Mouse (Mus musculus) neural tube, embryonic 15.5 days (tissue): ENCODE measurements at regions not wholly inside any gene's neighbourhood (a gene's known extent, or its start where the extent isn't known, plus 50 kb on each side); places are given as distances from the start of the nearest gene placed in this dataset.

Experiments used
- ATAC-seq: fragments of 200-750 bp; cut with Nextera tagmentation; 2 replicates; pipeline ENCODE4 v1.8.0; 2017; ENCODE audit warnings: mild to moderate bottlenecking, moderate TSS enrichment, moderate library complexity; ENCODE audit not compliant: low FRiP score
- H3K27ac ChIP-seq: fragments of 300-500 bp; sonication (generic); replicated peaks from 2 replicates; pipeline ENCODE4 v1.5.1; 2015; ENCODE audit warnings: mild to moderate bottlenecking, inconsistent platforms
- H3K27me3 ChIP-seq: fragments of 300-500 bp; sonication (generic); replicated peaks from 2 replicates; pipeline ENCODE4 v1.6.1; 2015; ENCODE audit warnings: inconsistent platforms
- H3K36me3 ChIP-seq: fragments of 300-500 bp; sonication (generic); 2 replicates; pipeline ENCODE4 v1.6.1; 2015; ENCODE audit warnings: inconsistent platforms
- H3K4me1 ChIP-seq: fragments of 300-500 bp; sonication (generic); 2 replicates; pipeline ENCODE4 v1.6.1; 2015; ENCODE audit warnings: inconsistent platforms
- H3K4me2 ChIP-seq: fragments of 300-500 bp; sonication (generic); 2 replicates; pipeline ENCODE4 v1.6.1; 2015; ENCODE audit warnings: inconsistent platforms, mild to moderate bottlenecking, moderate library complexity
- H3K4me3 ChIP-seq: fragments of 300-500 bp; sonication (generic); replicated peaks from 2 replicates; pipeline ENCODE4 v1.5.1; 2015; ENCODE audit warnings: mild to moderate bottlenecking, inconsistent platforms
- H3K9ac ChIP-seq: fragments of 300-500 bp; sonication (generic); replicated peaks from 2 replicates; pipeline ENCODE4 v1.6.1; 2015; ENCODE audit warnings: mild to moderate bottlenecking, inconsistent platforms
- H3K9me3 ChIP-seq: fragments of 300-500 bp; sonication (generic); replicated peaks from 2 replicates; pipeline ENCODE4 v1.6.1; 2016; ENCODE audit warnings: inconsistent platforms
- WGBS: fragments of 180-500 bp; shearing (Covaris S2); methylation state at CpG from one replicate; pipeline ENCODE4 v1.1.7; 2015; ENCODE audit warnings: mixed read lengths; 5-methylcytosine and 5-hydroxymethylcytosine counted together

- Histone ChIP-seq H3K27ac (no peak overlapping the region), H3K36me3 (no peaks in the 10 kb centered on the region), H3K9me3 (no peaks in the 10 kb centered on the region), H3K4me2 (no peak overlapping the region), H3K27me3 (no peaks in the 10 kb centered on the region), H3K9ac (no peak overlapping the region), H3K4me3 (no peak overlapping the region), H3K4me1 (no peaks in the 10 kb centered on the region)
- no peak for ATAC-seq
- WGBS: 95% methylated on average over 1 of the region's 1 CpGs
These were observed 76.8 kb upstream of the Crbn start for GRCm38 (mm10) chr6:106876690-106877089.

- H3K36me3 ChIP-seq: no peaks in the 10 kb centered on the region
- 27% methylated on average over 4 of the region's 4 CpGs for WGBS
- no peak overlapping the region for H3K9ac ChIP-seq
- ATAC-seq: no peak; the same call in 1 of the 2 replicates
- peak overlapping the region; percentile 46; the same call in 1 of the 2 replicates for H3K27ac ChIP-seq
- H3K27me3 ChIP-seq: no peaks in the 10 kb centered on the region
- peaks cover 6% of the 10 kb centered on the region for H3K4me1 ChIP-seq
- H3K4me2 ChIP-seq: no peak overlapping the region
- no peak overlapping the region for H3K4me3 ChIP-seq
- no peaks in the 10 kb centered on the region for H3K9me3 ChIP-seq
These were observed 92.2 kb upstream of the Crbn start for GRCm38 (mm10) chr6:106891879-106892638.

- Histone ChIP-seq H3K9me3 (no peaks in the 10 kb centered on the region), H3K4me2 (no peak overlapping the region), H3K4me1 (peaks cover 6% of the 10 kb centered on the region), H3K27me3 (no peaks in the 10 kb centered on the region), H3K27ac (no peak overlapping the region), H3K9ac (no peak overlapping the region), H3K4me3 (no peak overlapping the region), H3K36me3 (no peaks in the 10 kb centered on the region)
- no peak; the same call in 1 of the 2 replicates for ATAC-seq
- WGBS: 33% methylated on average over 2 of the region's 2 CpGs
These were observed 92.7 kb upstream of the Crbn start for GRCm38 (mm10) chr6:106892639-106892934.

- ATAC-seq: no peak
- 79% methylated on average over 8 of the region's 8 CpGs for WGBS
- H3K4me2 ChIP-seq: no peak overlapping the region
- no peak overlapping the region for H3K9ac ChIP-seq
- no peak overlapping the region for H3K27ac ChIP-seq
- H3K27me3 ChIP-seq: no peaks in the 10 kb centered on the region
- H3K9me3 ChIP-seq: no peaks in the 10 kb centered on the region
- H3K4me3 ChIP-seq: no peak overlapping the region
- H3K36me3 ChIP-seq: no peaks in the 10 kb centered on the region
- no peaks in the 10 kb centered on the region for H3K4me1 ChIP-seq
These were observed 104.2 kb upstream of the Crbn start for GRCm38 (mm10) chr6:106903953-106904683.

- 85% methylated on average over 2 of the region's 2 CpGs for WGBS
- no peak for ATAC-seq
These were observed 115.2 kb upstream of the Crbn start for GRCm38 (mm10) chr6:106915121-106915520.

GRCm38 (mm10) chr6:106916683-106917289 is 116.9 kb upstream of the Crbn start:
- Histone ChIP-seq H3K9ac (no peak overlapping the region), H3K9me3 (no peaks in the 10 kb centered on the region), H3K4me3 (no peak overlapping the region), H3K27me3 (no peaks in the 10 kb centered on the region), H3K36me3 (no peaks in the 10 kb centered on the region), H3K4me2 (no peak overlapping the region), H3K4me1 (no peaks in the 10 kb centered on the region), H3K27ac (no peak overlapping the region)
- no peak for ATAC-seq
- WGBS: 85% methylated on average over 3 of the region's 3 CpGs

More at GRCm38 (mm10) chr6:106915121-106915520, 115.2 kb upstream of the Crbn start:
- no peaks in the 10 kb centered on the region for H3K9me3 ChIP-seq
- no peak overlapping the region for H3K4me2 ChIP-seq
- no peaks in the 10 kb centered on the region for H3K4me1 ChIP-seq
- H3K4me3 ChIP-seq: no peak overlapping the region
- H3K27ac ChIP-seq: no peak overlapping the region
- no peaks in the 10 kb centered on the region for H3K36me3 ChIP-seq
- no peaks in the 10 kb centered on the region for H3K27me3 ChIP-seq
- no peak overlapping the region for H3K9ac ChIP-seq

GRCm38 (mm10) chr6:106920951-106921350 is 121.1 kb upstream of the Crbn start:
- Histone ChIP-seq H3K36me3 (no peaks in the 10 kb centered on the region), H3K27ac (no peak overlapping the region), H3K27me3 (no peaks in the 10 kb centered on the region), H3K9ac (no peak overlapping the region), H3K4me2 (no peak overlapping the region), H3K9me3 (no peaks in the 10 kb centered on the region), H3K4me1 (no peaks in the 10 kb centered on the region), H3K4me3 (no peak overlapping the region)
- 62% methylated on average over 2 of the region's 2 CpGs for WGBS
- no peak for ATAC-seq

GRCm38 (mm10) chr6:106925486-106925885 is 125.6 kb upstream of the Crbn start:
- no peak overlapping the region for H3K9ac ChIP-seq
- no peak overlapping the region for H3K4me2 ChIP-seq
- no peaks in the 10 kb centered on the region for H3K27me3 ChIP-seq
- peak; percentile 53; the same call in 1 of the 2 replicates for ATAC-seq
- no peak overlapping the region for H3K27ac ChIP-seq
- no peak overlapping the region for H3K4me3 ChIP-seq
- WGBS: 41% methylated on average over 2 of the region's 2 CpGs
- no peaks in the 10 kb centered on the region for H3K9me3 ChIP-seq
- H3K4me1 ChIP-seq: no peaks in the 10 kb centered on the region
- no peaks in the 10 kb centered on the region for H3K36me3 ChIP-seq

- Histone ChIP-seq H3K36me3 (no peaks in the 10 kb centered on the region), H3K27me3 (no peaks in the 10 kb centered on the region), H3K4me2 (no peak overlapping the region), H3K4me3 (no peak overlapping the region), H3K9me3 (no peaks in the 10 kb centered on the region), H3K27ac (no peak overlapping the region), H3K9ac (no peak overlapping the region), H3K4me1 (no peaks in the 10 kb centered on the region)
- no peak for ATAC-seq
- WGBS: 92% methylated on average over 6 of the region's 6 CpGs
These were observed 133.7 kb upstream of the Crbn start for GRCm38 (mm10) chr6:106933584-106933983.

- no peak overlapping the region for H3K4me3 ChIP-seq
- no peak overlapping the region for H3K4me2 ChIP-seq
- H3K27ac ChIP-seq: no peak overlapping the region
- H3K9ac ChIP-seq: no peak overlapping the region
- no peaks in the 10 kb centered on the region for H3K9me3 ChIP-seq
- no peaks in the 10 kb centered on the region for H3K36me3 ChIP-seq
- no peaks in the 10 kb centered on the region for H3K27me3 ChIP-seq
- 0 out of 2 replicates have a peak, but pooled peaks cover 5% of the 10 kb centered on the region for H3K4me1 ChIP-seq
- peak; percentile 65 for ATAC-seq
- 49% methylated on average over 3 of the region's 3 CpGs for WGBS
These were observed 146.5 kb upstream of the Crbn start for GRCm38 (mm10) chr6:106946227-106946927.

GRCm38 (mm10) chr6:106950909-106951308 is 151.0 kb upstream of the Crbn start:
- H3K9me3 ChIP-seq: no peaks in the 10 kb centered on the region
- no peaks in the 10 kb centered on the region for H3K36me3 ChIP-seq
- no peak overlapping the region for H3K9ac ChIP-seq
- ATAC-seq: peak; percentile 80
- no peak overlapping the region for H3K4me3 ChIP-seq
- 0 out of 2 replicates have a peak, but pooled peaks cover 6% of the 10 kb centered on the region for H3K4me1 ChIP-seq
- peak overlapping the region; percentile 54 for H3K27ac ChIP-seq
- no peak overlapping the region for H3K4me2 ChIP-seq
- 33% methylated on average over 4 of the region's 4 CpGs for WGBS
- H3K27me3 ChIP-seq: no peaks in the 10 kb centered on the region
